Mouse (Mus musculus): Measurements from ENCODE around the gene Olfr259.

The Olfr259 gene

GRCm38 (mm10) chr2:87114467-87114866 is at the start of gene Olfr259:
Gene Olfr259, minus strand, starts transcription at chr2:87114567.
- DNase-seq (ENCODE audit: low spot score in 2 of 2), result no peak

GRCm38 (mm10) chr2:87152524-87152923 is 38.2 kb upstream of the Olfr259 start, which contains the start of gene Olfr1111:
Gene Olfr1111, minus strand, starts transcription at chr2:87152624.
- DNase-seq (ENCODE audit: low spot score in 2 of 2), result no peak

GRCm38 (mm10) chr2:87140200-87140599 is 25.8 kb upstream of the Olfr259 start, which contains the start of gene Olfr1110:
Gene Olfr1110, minus strand, starts transcription at chr2:87140300.
- no peak for DNase-seq (ENCODE audit: low spot score in 2 of 2)

- DNase-seq (ENCODE audit: low spot score in 2 of 2), result no peak
Observed at GRCm38 (mm10) chr2:87095908-87096307, 18.5 kb downstream of the Olfr259 start, which contains the start of gene Olfr1109. Gene Olfr1109, minus strand, starts transcription at chr2:87096008.

- DNase-seq (ENCODE audit: low spot score in 2 of 2), result no peak
Observed at GRCm38 (mm10) chr2:87075717-87076116, 38.6 kb downstream of the Olfr259 start, which contains the start of gene Olfr1107. Gene Olfr1107, minus strand, starts transcription at chr2:87075817.

All from frontal cortex, postnatal 14 days (tissue).